Mouse (Mus musculus): ENCODE data around the gene Gm38655. TPM values are rescaled to one million over a fixed set of nuclear protein-coding genes. Genes with fewer than 3 reads are reported as not detected.

The Gm38655 gene
- polyA plus RNA-seq, 1 experiment from 2014 or later: not detected

- Histone ChIP-seq H3K4me2 (ENCODE audit: low read length) (peak overlapping the region; percentile 99), H3K36me3 (ENCODE audit: control insufficient read depth, insufficient read depth, low read length) (no peaks in the 10 kb centered on the region), H3K9me3 (ENCODE audit: control insufficient read depth, low read length) (no peaks in the 10 kb centered on the region), H3K4me3 (replicated peaks; ENCODE audit: low read depth, low read length) (peak overlapping the region; percentile 87), H3K9ac (replicated peaks; ENCODE audit: low read length) (peak overlapping the region; percentile 89), H3K4me1 (ENCODE audit: control insufficient read depth, insufficient read depth, low read length) (peaks cover 27% of the 10 kb centered on the region), H3K27ac (replicated peaks; ENCODE audit: low read depth, low read length) (peak overlapping the region; percentile 93; the same call in 1 of the 2 replicates), H3K27me3 (ENCODE audit: control insufficient read depth, insufficient read depth, low read length) (no peaks in the 10 kb centered on the region)
- DNase-seq (no peak), ATAC-seq (ENCODE audit: low FRiP score, low TSS enrichment) (no peak; the same call in 1 of the 2 replicates)
- WGBS: 11% methylated on average over 17 of the region's 17 CpGs
Measured at GRCm38 (mm10) chr17:25184961-25185360, 9.7 kb upstream of the Gm38655 start.

GRCm38 (mm10) chr17:25184129-25184691 is 8.9 kb upstream of the Gm38655 start, which contains the start of gene BC003965:
Gene BC003965 (plus strand): TSS chr17:25184554.
- WGBS: under 1% methylated on average over 50 of the region's 50 CpGs
- H3K9me3 ChIP-seq (ENCODE audit: control insufficient read depth, low read length): no peaks in the 10 kb centered on the region

GRCm38 (mm10) chr17:25183232-25183631 is 8.0 kb upstream of the Gm38655 start:
- Histone ChIP-seq H3K4me1 (ENCODE audit: control insufficient read depth, insufficient read depth, low read length) (peaks cover 18% of the 10 kb centered on the region), H3K4me3 (replicated peaks; ENCODE audit: low read depth, low read length) (peak overlapping the region; percentile 87), H3K4me2 (ENCODE audit: low read length) (peak overlapping the region; percentile 99), H3K9ac (replicated peaks; ENCODE audit: low read length) (peak overlapping the region; percentile 89; the same call in 1 of the 2 replicates), H3K36me3 (ENCODE audit: control insufficient read depth, insufficient read depth, low read length) (no peaks in the 10 kb centered on the region), H3K27ac (replicated peaks; ENCODE audit: low read depth, low read length) (no peak overlapping the region), H3K9me3 (ENCODE audit: control insufficient read depth, low read length) (no peaks in the 10 kb centered on the region), H3K27me3 (ENCODE audit: control insufficient read depth, insufficient read depth, low read length) (no peaks in the 10 kb centered on the region)
- no peak for ATAC-seq (ENCODE audit: low FRiP score, low TSS enrichment)
- no peak for DNase-seq

More at GRCm38 (mm10) chr17:25184129-25184691, 8.9 kb upstream of the Gm38655 start, which contains the start of gene BC003965:
- no peaks in the 10 kb centered on the region for H3K27me3 ChIP-seq (ENCODE audit: control insufficient read depth, insufficient read depth, low read length)
- H3K4me1 ChIP-seq (ENCODE audit: control insufficient read depth, insufficient read depth, low read length): peaks cover 20% of the 10 kb centered on the region
- H3K27ac ChIP-seq (replicated peaks; ENCODE audit: low read depth, low read length): peak within 1 kb of the TSS; percentile 93
- H3K36me3 ChIP-seq (ENCODE audit: control insufficient read depth, insufficient read depth, low read length): no peaks in the 10 kb centered on the region
- peak within 1 kb of the TSS; percentile 89 for H3K9ac ChIP-seq (replicated peaks; ENCODE audit: low read length)
- ATAC-seq (ENCODE audit: low FRiP score, low TSS enrichment): peak; percentile 87
- DNase-seq: peak; percentile 100
- peak within 1 kb of the TSS; percentile 87 for H3K4me3 ChIP-seq (replicated peaks; ENCODE audit: low read depth, low read length)
- H3K4me2 ChIP-seq (ENCODE audit: low read length): peak within 1 kb of the TSS; percentile 99

- H3K9me3 ChIP-seq (ENCODE audit: control insufficient read depth, low read length): no peaks in the 10 kb centered on the region
- DNase-seq: no peak
- H3K27me3 ChIP-seq (ENCODE audit: control insufficient read depth, insufficient read depth, low read length): no peaks in the 10 kb centered on the region
- H3K27ac ChIP-seq (replicated peaks; ENCODE audit: low read depth, low read length): no peak overlapping the region
- no peaks in the 10 kb centered on the region for H3K36me3 ChIP-seq (ENCODE audit: control insufficient read depth, insufficient read depth, low read length)
- H3K4me2 ChIP-seq (ENCODE audit: low read length): no peak overlapping the region
- no peak overlapping the region for H3K9ac ChIP-seq (replicated peaks; ENCODE audit: low read length)
- no peaks in the 10 kb centered on the region for H3K4me1 ChIP-seq (ENCODE audit: control insufficient read depth, insufficient read depth, low read length)
- WGBS: 81% methylated on average over 3 of the region's 3 CpGs
- ATAC-seq (ENCODE audit: low FRiP score, low TSS enrichment): no peak
- no peak overlapping the region for H3K4me3 ChIP-seq (replicated peaks; ENCODE audit: low read depth, low read length)
Measured at GRCm38 (mm10) chr17:25172558-25172957, 2.7 kb downstream of the Gm38655 start.

GRCm38 (mm10) chr17:25169706-25170105 is 5.6 kb downstream of the Gm38655 start:
- no peak for DNase-seq

GRCm38 (mm10) chr17:25165970-25166671 is 9.2 kb downstream of the Gm38655 start:
- Histone ChIP-seq H3K36me3 (ENCODE audit: control insufficient read depth, insufficient read depth, low read length) (peaks cover 8% of the 10 kb centered on the region), H3K4me1 (ENCODE audit: control insufficient read depth, insufficient read depth, low read length) (no peaks in the 10 kb centered on the region), H3K4me2 (ENCODE audit: low read length) (no peak overlapping the region), H3K9ac (replicated peaks; ENCODE audit: low read length) (no peak overlapping the region), H3K4me3 (replicated peaks; ENCODE audit: low read depth, low read length) (no peak overlapping the region), H3K9me3 (ENCODE audit: control insufficient read depth, low read length) (no peaks in the 10 kb centered on the region), H3K27me3 (ENCODE audit: control insufficient read depth, insufficient read depth, low read length) (no peaks in the 10 kb centered on the region), H3K27ac (replicated peaks; ENCODE audit: low read depth, low read length) (no peak overlapping the region)
- 71% methylated on average over 6 of the region's 6 CpGs for WGBS
- DNase-seq: no peak
- ATAC-seq (ENCODE audit: low FRiP score, low TSS enrichment): no peak

More at GRCm38 (mm10) chr17:25169706-25170105, 5.6 kb downstream of the Gm38655 start:
- no peak overlapping the region for H3K4me2 ChIP-seq (ENCODE audit: low read length)
- no peaks in the 10 kb centered on the region for H3K4me1 ChIP-seq (ENCODE audit: control insufficient read depth, insufficient read depth, low read length)
- no peak overlapping the region for H3K4me3 ChIP-seq (replicated peaks; ENCODE audit: low read depth, low read length)
- ATAC-seq (ENCODE audit: low FRiP score, low TSS enrichment): no peak
- H3K27ac ChIP-seq (replicated peaks; ENCODE audit: low read depth, low read length): no peak overlapping the region
- no peaks in the 10 kb centered on the region for H3K27me3 ChIP-seq (ENCODE audit: control insufficient read depth, insufficient read depth, low read length)
- H3K9ac ChIP-seq (replicated peaks; ENCODE audit: low read length): no peak overlapping the region
- 98% methylated on average over 2 of the region's 2 CpGs for WGBS
- H3K9me3 ChIP-seq (ENCODE audit: control insufficient read depth, low read length): no peaks in the 10 kb centered on the region
- H3K36me3 ChIP-seq (ENCODE audit: control insufficient read depth, insufficient read depth, low read length): no peaks in the 10 kb centered on the region

GRCm38 (mm10) chr17:25164770-25165169 is 10.5 kb downstream of the Gm38655 start:
- Histone ChIP-seq H3K4me2 (ENCODE audit: low read length) (no peak overlapping the region), H3K9ac (replicated peaks; ENCODE audit: low read length) (no peak overlapping the region), H3K27me3 (ENCODE audit: control insufficient read depth, insufficient read depth, low read length) (no peaks in the 10 kb centered on the region), H3K27ac (replicated peaks; ENCODE audit: low read depth, low read length) (no peak overlapping the region), H3K36me3 (ENCODE audit: control insufficient read depth, insufficient read depth, low read length) (peaks cover 21% of the 10 kb centered on the region), H3K9me3 (ENCODE audit: control insufficient read depth, low read length) (no peaks in the 10 kb centered on the region), H3K4me1 (ENCODE audit: control insufficient read depth, insufficient read depth, low read length) (no peaks in the 10 kb centered on the region), H3K4me3 (replicated peaks; ENCODE audit: low read depth, low read length) (no peak overlapping the region)
- ATAC-seq (ENCODE audit: low FRiP score, low TSS enrichment) (no peak), DNase-seq (no peak)
- WGBS: 91% methylated on average over 3 of the region's 3 CpGs

GRCm38 (mm10) chr17:25163387-25163786 is 11.9 kb downstream of the Gm38655 start:
- H3K4me3 ChIP-seq (replicated peaks; ENCODE audit: low read depth, low read length): no peak overlapping the region
- H3K27ac ChIP-seq (replicated peaks; ENCODE audit: low read depth, low read length): no peak overlapping the region
- H3K36me3 ChIP-seq (ENCODE audit: control insufficient read depth, insufficient read depth, low read length): peaks cover 31% of the 10 kb centered on the region
- H3K4me2 ChIP-seq (ENCODE audit: low read length): no peak overlapping the region
- no peak overlapping the region for H3K9ac ChIP-seq (replicated peaks; ENCODE audit: low read length)
- no peaks in the 10 kb centered on the region for H3K9me3 ChIP-seq (ENCODE audit: control insufficient read depth, low read length)
- no peaks in the 10 kb centered on the region for H3K4me1 ChIP-seq (ENCODE audit: control insufficient read depth, insufficient read depth, low read length)
- DNase-seq (no peak), ATAC-seq (ENCODE audit: low FRiP score, low TSS enrichment) (no peak)
- H3K27me3 ChIP-seq (ENCODE audit: control insufficient read depth, insufficient read depth, low read length): no peaks in the 10 kb centered on the region
- 86% methylated on average over 7 of the region's 7 CpGs for WGBS

GRCm38 (mm10) chr17:25162161-25162560 is 13.1 kb downstream of the Gm38655 start, which contains the start of gene Ccdc154:
Gene Ccdc154 (plus strand): TSS chr17:25162461.
- Histone ChIP-seq H3K4me1 (ENCODE audit: control insufficient read depth, insufficient read depth, low read length) (no peaks in the 10 kb centered on the region), H3K27me3 (ENCODE audit: control insufficient read depth, insufficient read depth, low read length) (no peaks in the 10 kb centered on the region), H3K9ac (replicated peaks; ENCODE audit: low read length) (no peak within 1 kb of the TSS), H3K36me3 (ENCODE audit: control insufficient read depth, insufficient read depth, low read length) (peaks cover 43% of the 10 kb centered on the region), H3K4me3 (replicated peaks; ENCODE audit: low read depth, low read length) (no peak within 1 kb of the TSS), H3K4me2 (ENCODE audit: low read length) (no peak within 1 kb of the TSS), H3K9me3 (ENCODE audit: control insufficient read depth, low read length) (no peaks in the 10 kb centered on the region), H3K27ac (replicated peaks; ENCODE audit: low read depth, low read length) (no peak within 1 kb of the TSS)
- DNase-seq (no peak), ATAC-seq (ENCODE audit: low FRiP score, low TSS enrichment) (no peak)
- 93% methylated on average over 1 of the region's 1 CpGs for WGBS
